Mouse (Mus musculus) cerebellum, adult 2 months (tissue): ENCODE measurements around the gene 6430548M08Rik.

Experiments used
- CTCF ChIP-seq: fragments of 200-500 bp; IDR thresholded peaks from 2 replicates; pipeline ENCODE4 v1.5.1; 2011; ENCODE audit warnings: low read depth, mild to moderate bottlenecking, control low read depth, low read length, moderate library complexity, borderline replicate concordance; ENCODE audit not compliant: insufficient read depth
- POLR2A ChIP-seq: fragments of 200-500 bp; IDR thresholded peaks from 2 replicates; pipeline ENCODE4 v1.6.1; 2011; ENCODE audit warnings: low read length, control low read depth, borderline replicate concordance; ENCODE audit not compliant: insufficient read depth

DNA sequence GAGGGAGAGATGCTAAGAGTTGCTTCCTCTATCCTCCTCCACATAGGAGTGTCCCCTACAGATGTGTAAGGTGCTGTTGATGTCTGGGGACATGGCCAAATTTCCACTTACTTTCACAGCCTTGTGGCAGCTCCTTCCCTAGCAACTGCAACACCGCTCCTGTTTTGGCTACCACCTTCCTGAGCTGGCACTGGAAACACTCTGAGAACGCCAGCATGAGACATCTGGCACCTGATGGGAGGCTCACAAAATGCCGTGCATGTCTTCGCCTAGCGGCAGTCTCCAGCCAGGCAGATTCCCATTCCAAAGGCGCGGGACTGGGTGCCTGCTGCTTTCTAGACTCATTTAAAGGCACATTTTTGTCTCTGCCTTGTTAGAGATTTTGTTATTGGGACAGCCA lies 22.7 kb downstream of the 6430548M08Rik start:
- peak; percentile 15; the same call in 1 of the 2 replicates for TF ChIP-seq CTCF
- TF ChIP-seq POLR2A, result no peak
